Mouse (Mus musculus): ENCODE results near the gene Podxl2.
A peak's percentile ranks its signal among the peaks of the same experiment; 100 is the strongest.

Gene Podxl2

DNA sequence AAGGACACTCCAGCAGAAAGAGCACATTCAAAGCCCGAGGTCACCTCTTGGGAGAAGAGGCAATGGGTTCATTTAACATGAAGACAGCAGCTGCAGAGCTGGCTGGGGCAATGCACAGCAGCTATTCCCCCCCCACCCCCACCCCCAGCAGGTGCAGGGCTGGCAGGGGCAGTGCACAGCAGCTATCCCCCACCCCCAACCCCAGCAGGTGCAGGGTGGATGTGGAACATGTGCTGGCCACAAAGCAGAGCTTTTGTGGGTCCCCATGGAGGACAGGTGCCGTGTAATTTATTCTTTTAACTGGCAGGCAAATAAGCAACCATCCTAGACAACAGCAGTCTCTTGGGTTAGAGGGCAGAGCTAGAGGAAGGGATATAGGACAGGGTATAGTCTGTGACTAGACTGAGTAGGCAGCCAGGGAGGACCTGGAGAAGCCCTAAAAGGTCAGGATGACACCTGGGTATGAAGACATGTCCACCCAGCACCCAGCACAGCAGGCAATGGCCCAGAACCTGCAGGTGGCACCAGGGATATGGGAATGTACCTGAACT, 11.6 kb upstream of the Podxl2 start:
- no peak for DNase-seq

DNA sequence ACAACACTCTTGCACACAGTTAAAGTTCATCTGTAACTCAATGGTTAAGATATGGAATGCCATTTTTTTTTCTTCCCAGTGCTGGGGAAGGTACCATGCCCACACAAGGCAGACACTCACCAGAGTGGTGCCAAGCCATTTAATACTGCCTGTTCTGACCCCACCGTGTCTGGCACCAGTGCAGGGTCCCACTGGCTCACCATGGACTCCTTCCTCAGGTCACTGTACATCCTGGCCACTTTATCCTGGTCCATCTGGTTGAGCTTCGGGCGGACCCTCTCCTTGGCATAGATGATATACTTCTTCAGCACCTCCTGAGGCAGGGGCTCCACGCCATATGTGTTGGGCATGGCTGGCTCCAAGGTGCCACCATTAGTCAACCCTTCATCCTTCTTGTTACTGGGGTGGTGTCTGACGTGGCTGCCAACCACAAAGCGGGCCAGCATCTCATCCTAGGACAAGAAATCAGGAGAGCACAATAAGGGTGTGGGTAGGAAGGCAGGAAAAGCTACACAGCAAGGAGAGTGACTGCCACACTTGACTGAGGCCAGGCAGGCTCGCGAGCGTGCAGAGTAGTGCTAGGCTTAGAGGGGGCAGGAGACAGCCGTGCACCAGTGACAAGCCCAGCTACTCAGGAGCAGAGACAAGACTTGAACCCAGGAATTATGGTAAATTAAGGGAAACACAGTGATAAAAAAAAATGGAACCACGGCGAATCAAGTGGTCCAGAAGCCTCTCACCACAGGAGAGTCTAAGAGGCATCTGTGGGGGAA, 11.0 kb upstream of the Podxl2 start:
- no peak for DNase-seq

DNA sequence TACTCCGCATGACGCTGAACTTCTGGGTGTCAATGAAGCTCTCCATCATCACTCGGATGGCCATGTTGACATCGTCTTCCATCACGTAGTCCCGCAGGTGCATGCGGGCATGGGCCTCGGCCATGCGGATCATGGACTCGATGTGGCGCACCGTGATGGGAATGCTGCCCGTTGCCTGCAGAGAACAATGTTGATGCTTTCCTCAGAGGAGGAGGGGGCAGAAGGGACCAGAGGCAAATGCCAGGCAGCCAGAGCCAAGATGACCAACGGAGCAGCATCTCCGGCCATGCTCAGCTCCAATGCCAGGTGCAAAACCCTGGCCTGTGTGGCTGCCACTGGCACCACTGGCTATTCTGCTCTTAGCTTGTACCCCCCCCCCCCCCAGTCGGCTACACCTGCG, 9.8 kb upstream of the Podxl2 start:
- no peak for DNase-seq

DNA sequence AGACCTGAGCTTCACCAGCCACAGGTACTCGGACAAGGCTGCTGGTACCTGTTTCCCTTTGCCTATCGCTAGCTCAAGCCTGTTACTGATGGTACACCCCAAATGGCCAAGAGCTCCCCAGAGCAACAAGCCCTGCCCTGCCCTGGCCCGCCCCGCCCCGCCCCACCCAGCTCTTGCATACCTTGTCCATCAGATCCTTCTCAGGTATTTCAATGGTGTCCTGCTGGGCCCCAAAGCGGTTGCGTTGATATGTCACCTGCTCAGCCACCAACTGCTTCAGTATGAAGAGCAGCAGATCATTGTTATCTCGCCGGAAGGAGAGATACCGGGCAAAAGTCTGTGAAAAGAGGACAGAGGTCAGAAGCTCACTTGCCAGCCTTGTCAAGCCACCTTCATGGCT, 9.4 kb upstream of the Podxl2 start:
- no peak for DNase-seq

DNA sequence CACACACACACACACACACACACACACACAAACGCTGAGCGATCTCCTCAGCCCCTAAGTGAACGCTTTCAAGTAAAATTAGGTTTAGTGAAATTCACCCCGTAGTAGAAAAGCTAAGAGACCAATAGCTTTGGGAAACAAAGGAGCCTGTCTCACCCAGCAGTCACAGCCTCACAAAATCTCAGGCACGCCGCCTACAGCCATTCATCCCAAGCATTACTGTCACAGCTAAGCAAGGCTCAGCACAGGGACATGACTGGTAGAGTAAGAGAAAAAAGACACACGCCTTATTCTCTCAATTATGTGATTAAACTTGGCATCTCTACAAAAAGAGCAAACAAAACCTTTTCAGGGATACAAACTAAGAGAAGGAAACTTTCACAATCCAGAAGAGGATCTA, 6.5 kb upstream of the Podxl2 start:
- no peak for DNase-seq

DNA sequence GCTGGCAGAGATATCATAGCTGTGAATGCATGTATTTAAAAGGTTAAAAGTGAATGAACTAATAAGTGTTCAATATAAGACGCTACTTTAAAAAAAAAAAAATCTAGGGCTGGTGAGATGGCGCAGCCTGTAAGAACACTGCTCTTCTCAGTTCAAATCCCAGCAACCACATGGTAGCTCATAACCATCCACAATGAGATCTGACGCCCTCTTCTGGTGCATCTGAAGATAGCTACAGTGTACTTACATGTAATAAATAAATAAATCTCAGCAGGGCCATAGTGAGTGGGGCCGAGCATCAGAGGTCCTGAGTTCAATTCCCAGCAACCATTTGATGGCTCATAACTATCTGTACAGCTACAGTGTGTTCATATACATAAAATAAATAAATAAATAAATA, 4.6 kb upstream of the Podxl2 start:
- DNase-seq, result no peak

DNA sequence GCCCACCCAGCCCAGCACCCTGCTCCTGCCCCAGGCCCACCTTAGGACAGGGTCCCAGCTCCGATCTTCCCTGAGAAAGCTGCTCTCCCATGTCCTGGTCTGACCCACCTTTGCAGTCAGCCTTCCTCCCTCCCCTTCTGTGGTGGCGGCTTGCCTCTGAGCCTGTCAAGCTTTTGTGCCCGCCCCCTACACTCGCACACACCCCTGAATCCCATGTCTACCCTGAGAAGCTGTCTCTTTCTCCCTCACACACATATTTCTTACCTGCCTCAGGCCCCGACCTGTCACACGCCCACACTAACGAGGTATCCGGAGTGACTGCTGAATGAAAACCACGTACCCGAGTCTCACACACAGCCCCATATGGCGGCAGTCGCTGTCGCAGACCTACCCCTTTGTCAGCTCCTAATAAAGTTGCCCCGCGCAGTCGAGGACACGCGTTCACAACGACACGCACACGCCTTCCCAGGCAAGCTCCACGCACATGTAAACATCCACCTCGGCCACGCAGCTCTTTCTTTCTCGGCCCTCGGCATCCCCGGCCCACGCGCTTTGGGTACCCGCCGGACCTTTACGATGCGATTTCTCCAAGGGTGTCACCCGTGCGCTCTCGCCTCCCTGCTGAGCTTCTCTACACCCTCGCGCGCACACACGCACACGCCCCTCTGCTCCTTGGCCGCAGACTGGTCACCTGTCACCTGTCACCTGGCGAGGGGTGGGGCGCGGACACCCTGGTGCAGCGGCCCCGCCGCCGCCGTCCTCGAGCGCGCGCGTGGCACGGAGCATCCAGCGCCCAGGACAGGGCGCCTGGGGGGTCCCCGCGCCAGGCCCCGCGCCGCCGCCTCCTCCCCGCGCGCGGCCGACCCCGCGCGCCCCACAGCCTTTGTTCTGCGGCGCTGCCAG, 628 bp downstream of the Podxl2 start:
- peak; percentile 43 for DNase-seq

DNA sequence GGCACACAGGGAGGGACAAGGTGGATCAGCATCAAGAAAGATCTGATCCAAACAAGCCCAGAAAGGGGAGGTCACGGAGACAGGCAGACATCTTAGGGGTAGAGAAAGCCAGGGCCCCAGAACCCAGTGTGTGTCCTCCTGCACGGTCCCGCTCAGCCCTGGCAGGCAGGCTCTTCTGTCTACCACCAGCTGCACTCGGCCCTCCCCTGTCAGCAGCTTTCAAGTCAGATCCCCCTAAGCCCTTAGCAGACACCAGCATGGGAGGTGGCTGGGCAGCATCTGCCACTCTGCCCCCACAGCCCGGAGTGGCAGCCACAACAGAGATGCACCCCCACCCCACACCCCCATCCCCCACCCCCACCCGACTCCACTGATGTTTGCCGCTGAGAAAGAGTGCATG, 2.0 kb downstream of the Podxl2 start:
- DNase-seq, result no peak

DNA sequence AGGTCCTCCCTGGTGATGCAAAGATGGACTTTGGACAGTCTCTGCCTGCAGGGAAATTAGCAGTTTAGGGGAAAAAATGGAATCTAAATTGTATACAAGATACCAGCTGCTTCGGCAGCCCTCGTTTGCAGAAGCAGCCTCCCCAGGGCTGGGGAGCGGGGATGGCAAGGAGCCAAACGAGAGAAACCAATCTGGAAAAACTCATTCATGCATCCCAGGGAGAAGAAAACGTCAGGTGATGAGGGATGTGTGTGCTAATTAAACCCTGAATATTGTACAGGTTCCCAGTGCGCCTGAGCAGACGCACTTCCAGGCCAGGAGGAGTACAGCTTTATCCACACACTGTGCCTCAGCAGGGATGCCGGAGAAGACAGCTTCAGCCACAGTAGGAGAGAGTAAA, 3.3 kb downstream of the Podxl2 start:
- DNase-seq, result peak; percentile 64

DNA sequence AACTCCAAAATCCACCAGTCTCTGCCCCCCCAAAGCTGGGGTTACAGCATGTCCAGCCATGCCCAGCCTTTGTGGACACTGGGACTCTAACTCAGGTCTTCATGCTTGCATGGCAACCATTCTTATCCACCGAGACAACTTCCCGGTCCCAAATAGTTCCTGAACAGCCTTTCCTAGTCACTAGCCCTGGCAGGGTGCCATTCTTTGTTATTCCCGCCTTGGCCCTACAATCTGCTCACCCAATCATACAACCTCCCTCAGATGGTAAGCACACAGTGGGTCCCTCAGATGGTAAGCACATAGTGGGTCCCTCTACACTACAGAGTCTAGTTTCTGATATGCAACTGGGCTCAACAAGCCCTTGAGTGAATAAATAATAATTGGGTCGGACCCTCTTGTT, 4.2 kb downstream of the Podxl2 start:
- peak; percentile 35 for DNase-seq

DNA sequence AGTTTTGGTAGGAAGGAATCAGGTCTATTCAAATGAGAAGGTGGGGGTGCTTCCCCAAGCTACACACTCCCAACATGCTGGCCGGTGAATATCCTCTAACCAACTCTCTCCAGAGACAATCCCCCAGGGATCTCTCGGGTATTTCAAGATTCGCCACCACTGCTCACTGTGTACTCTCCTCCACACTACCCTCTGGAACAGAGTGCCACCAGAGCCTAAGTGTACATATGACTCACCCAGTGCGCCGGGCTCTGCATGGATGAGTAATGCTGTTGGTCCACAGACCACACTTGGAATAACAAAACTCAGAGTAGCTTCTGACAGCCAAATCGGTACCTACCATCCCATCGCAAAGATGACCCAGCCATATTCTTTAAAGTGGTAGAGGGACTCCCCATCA, 5.4 kb downstream of the Podxl2 start:
- no peak for DNase-seq

DNA sequence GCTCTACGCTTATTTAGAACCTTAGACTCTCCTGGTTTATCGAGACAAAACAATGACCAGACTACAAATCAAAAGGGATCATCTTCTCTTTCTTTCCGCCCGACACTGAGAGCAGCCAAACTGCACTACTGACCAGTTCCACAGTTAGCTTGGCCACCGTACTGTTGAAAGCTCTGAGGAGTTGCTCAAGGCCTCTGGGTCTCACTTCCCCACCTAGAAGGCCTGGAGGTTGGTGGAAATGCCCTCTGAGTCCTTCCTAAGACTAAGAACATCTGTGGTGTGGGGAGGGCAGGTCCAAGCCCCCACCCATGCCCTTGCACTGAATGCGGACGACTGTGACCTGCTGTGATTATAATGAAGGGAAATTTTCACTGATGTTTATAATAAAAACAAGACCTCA, 9.1 kb downstream of the Podxl2 start:
- DNase-seq, result no peak

DNA sequence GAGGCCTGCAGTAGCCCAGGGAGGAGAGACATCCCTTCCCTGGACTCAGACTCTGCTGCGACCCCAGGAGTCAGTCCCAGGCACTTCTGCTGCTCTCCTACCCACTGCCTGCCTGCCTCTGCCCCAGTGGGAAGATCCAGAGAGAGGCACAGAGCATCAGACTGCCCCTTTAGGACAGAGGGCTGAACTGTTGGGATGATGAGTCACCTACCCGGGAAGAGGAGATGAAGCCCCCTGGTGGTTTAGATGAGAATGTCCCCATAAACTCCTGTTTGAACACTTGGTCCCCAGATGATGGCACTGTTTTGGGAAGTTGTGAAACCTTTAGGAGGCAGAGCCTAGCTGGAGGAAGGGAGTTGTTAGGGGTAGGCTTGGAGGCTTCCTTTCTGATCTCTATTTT, 13.9 kb downstream of the Podxl2 start:
- DNase-seq, result peak; percentile 60

DNA sequence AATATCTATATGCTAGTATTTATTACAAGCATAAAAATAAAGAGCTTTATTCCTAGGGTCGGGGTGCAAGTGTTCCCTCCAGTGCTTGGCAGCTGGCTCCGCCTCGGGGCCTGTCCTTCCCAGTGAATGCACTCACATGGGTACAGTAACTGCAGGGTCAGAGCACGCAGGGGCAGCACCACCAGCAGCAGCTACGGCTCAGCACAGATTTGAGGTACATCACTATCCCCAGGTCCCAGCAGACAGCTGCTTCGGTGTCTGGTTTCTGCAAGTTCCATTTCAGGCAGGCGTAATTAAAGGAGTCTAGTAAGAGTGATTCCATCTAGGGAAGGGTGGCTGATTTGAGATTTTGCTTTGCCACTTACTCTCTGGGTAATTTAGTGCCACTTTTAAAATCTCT, 16.5 kb downstream of the Podxl2 start:
- DNase-seq, result no peak

DNA sequence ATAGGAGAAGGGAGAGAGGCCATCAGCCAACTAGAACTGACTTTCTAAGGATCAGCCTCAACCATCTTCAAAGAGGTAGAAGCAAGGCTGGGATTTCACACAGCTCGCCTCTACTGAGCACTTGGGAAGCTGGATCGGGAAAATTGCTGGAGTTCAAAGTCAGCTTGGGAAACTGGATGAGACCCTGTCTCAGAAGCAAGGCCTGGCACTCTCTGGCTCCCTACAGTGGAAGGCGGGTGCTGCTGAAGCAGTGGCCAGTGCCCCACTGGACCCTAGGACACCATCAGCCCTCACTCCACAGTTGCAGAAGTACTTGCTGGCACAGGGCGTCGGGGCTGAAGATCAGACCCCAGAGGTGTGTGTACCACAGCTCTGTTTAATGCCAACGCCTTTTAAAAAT, 17.0 kb downstream of the Podxl2 start:
- no peak for DNase-seq

DNA sequence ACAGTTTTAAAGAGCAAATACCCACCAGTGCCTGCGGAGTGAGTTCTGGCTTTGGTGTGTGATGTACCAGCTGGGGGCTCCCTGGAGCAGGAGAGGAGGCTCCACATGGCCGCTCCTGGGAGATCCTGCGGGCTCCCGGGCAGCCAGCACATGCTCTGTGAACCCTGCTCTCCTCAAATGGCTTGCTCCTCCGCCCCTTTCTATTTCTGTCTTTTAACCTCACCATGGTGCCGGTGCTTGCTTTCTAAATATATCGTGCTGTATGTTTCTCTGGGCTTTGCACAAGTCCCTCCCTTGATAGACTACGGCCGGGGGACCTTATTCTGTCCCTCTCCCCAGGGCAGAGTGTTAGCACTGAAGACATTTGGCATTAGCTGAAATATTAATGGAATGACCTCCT, 17.6 kb downstream of the Podxl2 start:
- no peak for DNase-seq

DNA sequence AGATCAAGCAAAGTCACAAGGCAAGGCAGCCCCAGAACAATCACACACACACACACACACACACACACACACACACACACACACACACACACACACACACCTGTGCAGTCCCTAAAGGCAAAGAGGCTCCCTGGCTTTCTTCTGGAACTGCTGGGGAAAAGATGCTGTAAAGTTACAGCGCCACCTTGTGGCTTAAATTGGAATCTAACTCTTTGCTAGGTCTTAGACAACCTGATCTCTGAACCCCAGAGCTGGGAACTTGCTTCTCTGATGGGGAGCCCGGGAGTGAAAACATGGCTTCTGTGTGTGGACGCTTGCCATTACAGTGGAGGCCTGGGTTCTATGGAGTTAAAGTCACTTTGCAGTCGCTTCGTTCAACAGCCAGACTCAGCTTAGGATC, 19.2 kb downstream of the Podxl2 start:
- peak; percentile 56 for DNase-seq

DNA sequence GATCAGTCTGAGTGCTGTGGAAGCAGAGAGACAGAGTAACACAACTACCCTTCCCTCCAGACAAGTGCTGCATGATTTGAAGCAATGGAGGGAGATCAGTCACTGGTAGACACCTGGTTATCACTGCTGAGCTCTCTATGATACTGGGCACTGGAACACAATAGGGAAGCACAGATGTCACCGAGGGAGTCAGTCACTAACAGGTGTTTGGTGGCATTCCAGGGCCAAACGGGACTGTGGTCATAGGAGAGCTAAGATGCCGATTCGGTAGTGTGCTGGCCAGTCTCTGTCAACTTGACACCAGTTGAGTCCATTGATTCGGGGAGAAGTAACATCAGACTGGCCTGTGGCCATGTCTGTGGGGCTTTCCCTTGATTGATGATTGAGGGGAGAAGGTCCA, 20.3 kb downstream of the Podxl2 start:
- no peak for DNase-seq

DNA sequence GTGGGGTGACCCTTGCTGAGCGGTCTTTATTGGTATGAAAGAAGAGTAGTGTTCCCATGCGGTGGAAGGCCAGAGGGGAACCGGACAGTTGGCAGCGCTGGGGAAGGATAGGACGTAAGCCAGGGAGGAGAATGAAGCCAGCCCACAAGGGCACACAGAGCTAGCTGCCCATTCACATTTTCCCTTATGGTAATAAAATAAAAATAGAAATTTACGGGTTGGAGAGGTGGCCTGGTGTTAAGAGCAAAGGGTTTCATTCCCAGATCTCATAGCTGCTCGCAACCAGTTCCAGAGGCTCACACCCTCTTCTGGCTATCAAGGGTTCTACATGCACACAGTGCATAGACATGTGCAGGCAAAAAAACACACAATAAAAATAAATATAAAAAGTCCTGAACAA, 24.8 kb downstream of the Podxl2 start:
- no peak for DNase-seq

DNA sequence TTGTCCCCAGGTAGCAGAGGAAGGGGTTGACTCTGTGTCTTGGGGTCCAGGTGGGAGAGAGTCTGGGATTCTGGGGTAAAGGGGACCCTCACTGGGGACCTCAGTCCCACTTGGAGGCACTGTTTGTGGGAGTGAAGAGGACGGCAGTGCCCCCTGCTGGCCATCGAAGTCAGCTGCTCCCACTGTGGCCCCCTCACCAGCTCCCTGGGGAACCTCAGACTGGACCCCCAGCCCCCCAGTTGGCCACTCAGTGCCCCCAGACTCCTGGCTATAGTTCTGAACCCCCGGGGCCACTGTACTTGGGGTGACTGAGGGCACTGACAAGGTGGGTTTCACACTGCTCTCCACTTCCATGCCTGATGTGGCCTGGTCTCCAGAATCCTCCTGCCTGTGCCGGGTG, 25.6 kb downstream of the Podxl2 start:
- DNase-seq, result no peak

DNA sequence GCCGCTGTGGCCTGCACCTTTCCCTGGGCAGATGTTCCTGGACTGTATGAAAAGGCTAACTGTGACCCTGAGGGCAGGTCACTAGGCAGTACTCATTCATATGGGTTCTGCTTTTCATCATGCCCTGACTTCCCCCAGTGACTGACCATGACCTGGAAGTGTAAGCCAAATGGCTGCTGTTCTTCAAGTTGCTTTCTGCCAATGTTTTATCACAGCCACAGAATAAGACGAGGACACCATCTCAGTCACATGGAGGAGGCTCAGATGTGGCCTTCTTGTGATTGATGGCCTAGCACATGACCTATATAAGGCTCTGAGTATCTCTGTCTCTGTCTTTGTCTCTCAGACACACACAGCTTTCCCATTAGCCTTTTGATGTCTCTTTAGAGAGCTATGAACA, 27.3 kb downstream of the Podxl2 start:
- no peak for DNase-seq

DNA sequence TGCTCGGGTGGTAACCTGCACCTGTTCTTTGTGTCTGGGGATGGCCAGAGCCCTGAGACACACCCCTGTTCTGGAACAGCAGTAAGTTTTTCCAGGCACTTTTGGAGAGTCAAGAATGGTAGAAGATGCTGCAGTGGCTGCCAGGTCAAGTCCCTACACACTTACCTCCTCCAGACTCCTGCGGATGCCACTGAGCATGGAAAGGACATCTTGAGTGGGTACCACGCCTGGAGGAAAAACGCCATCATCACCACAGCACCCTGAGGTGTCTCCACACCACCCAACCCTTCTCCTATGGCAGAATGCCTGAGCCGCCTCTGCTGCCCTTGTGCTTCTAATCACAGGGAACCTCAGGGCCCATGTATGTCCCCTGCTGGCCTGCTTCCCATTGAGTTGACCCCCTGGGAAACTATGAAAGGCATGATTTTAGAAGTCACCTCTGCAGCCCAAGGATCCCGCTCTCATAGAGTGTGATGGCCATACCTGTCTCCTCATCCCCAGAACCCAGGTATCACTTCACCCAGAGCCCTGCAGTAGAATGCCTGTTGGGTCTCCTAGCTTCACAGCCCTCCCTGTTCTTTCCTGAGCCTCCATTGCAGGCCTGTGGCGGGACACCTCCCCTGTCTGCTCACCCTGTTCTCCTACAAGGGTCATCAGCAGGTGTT, 29.8 kb downstream of the Podxl2 start:
- no peak for DNase-seq

All from layer of hippocampus, adult 9-11 months (tissue).